Mouse (Mus musculus) forebrain, embryonic 10.5 days (tissue): ENCODE data around the gene Vav2. TPM values are rescaled to one million over a fixed set of nuclear protein-coding genes. Genes with fewer than 3 reads are reported as not detected.
A peak's percentile ranks its signal among the peaks of the same experiment; 100 is the strongest.

Experiments
- DNase-seq: peaks from one replicate; pipeline ENCODE4 v3.0.0-alpha.2; 2017; ENCODE audit warnings: low spot score; ENCODE audit errors: extremely low spot score
- H3K27ac ChIP-seq: fragments of 300-500 bp; sonication (generic); 2 replicates; pipeline ENCODE4 v1.5.1; 2016; ENCODE audit warnings: mild to moderate bottlenecking
- H3K27me3 ChIP-seq: fragments of 300-500 bp; sonication (generic); 2 replicates; pipeline ENCODE4 v1.6.1; 2016; ENCODE audit warnings: mild to moderate bottlenecking; ENCODE audit not compliant: poor library complexity, severe bottlenecking
- H3K36me3 ChIP-seq: fragments of 300-500 bp; sonication (generic); replicated peaks from 2 replicates; pipeline ENCODE4 v1.6.1; 2016; ENCODE audit warnings: mild to moderate bottlenecking, moderate library complexity
- H3K4me1 ChIP-seq: fragments of 300-500 bp; sonication (generic); 2 replicates; pipeline ENCODE4 v1.6.1; 2016
- H3K4me3 ChIP-seq: fragments of 300-500 bp; sonication (generic); 2 replicates; pipeline ENCODE4 v1.5.1; 2016; ENCODE audit warnings: mild to moderate bottlenecking, moderate library complexity
- H3K9me3 ChIP-seq: fragments of 300-500 bp; sonication (generic); 2 replicates; pipeline ENCODE4 v1.6.1; 2016; ENCODE audit warnings: mild to moderate bottlenecking, moderate library complexity
- WGBS: fragments of 180-500 bp; shearing (Covaris S2); methylation state at CpG from one replicate; pipeline ENCODE4 v1.1.7; 2016; 5-methylcytosine and 5-hydroxymethylcytosine counted together
- polyA plus RNA-seq: library from polyadenylated mRNA; unstranded; fragments of >200 nt; fragmentation: Nextera tagmentation; extraction: Ambion mirVana; gene quantifications from 2 replicates; pipeline ENCODE4 v1.2.1, GENCODE M21; 2016

The Vav2 gene
- polyA plus RNA-seq, 1 experiment from 2014 or later: 11.5 TPM

DNA sequence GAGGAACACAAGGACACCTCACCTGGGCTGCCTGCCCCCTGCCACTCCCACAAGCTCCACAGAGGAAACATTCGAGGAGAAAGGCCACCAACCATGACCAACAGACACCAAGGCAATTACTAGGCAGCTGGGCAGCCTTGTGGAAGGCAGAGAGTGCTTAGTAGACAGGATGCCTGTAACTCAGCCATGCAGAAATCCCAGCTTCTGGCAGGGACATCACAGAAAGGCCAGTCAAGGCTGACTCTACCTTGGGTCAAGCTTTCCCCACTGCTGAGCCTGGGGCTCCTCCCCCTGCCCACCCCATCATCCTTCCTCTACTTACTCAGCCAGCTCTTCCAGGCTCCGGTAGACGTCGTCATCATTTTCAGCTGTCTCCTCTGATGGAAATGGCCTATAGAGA, 108.2 kb downstream of the Vav2 start:
- WGBS: 50% methylated on average over 4 of the region's 4 CpGs
- Histone ChIP-seq H3K4me3 (no peak overlapping the region), H3K27ac (peak overlapping the region; percentile 9; the same call in 1 of the 2 replicates), H3K4me1 (peaks cover 74% of the 10 kb centered on the region), H3K27me3 (no peaks in the 10 kb centered on the region), H3K9me3 (no peaks in the 10 kb centered on the region), H3K36me3 (peaks cover 10% of the 10 kb centered on the region; the same call in 1 of the 2 replicates)
- no peak for DNase-seq

GRCm38 (mm10) chr2:27318197-27318596, 108.6 kb downstream of the Vav2 start:
- H3K4me1 ChIP-seq: peaks cover 70% of the 10 kb centered on the region
- WGBS: 44% methylated on average over 1 of the region's 1 CpGs
- no peaks in the 10 kb centered on the region for H3K9me3 ChIP-seq
- peak overlapping the region; percentile 9; the same call in 1 of the 2 replicates for H3K27ac ChIP-seq
- peaks cover 10% of the 10 kb centered on the region; the same call in 1 of the 2 replicates for H3K36me3 ChIP-seq
- H3K27me3 ChIP-seq: no peaks in the 10 kb centered on the region
- H3K4me3 ChIP-seq: no peak overlapping the region
- no peak for DNase-seq

- H3K27ac ChIP-seq: no peak overlapping the region
- H3K4me3 ChIP-seq: no peak overlapping the region
- no peak for DNase-seq
- 91% methylated on average over 5 of the region's 5 CpGs for WGBS
- H3K27me3 ChIP-seq: no peaks in the 10 kb centered on the region
- H3K36me3 ChIP-seq: peaks cover 10% of the 10 kb centered on the region; the same call in 1 of the 2 replicates
- H3K9me3 ChIP-seq: no peaks in the 10 kb centered on the region
- H3K4me1 ChIP-seq: peaks cover 66% of the 10 kb centered on the region
Observed at GRCm38 (mm10) chr2:27316167-27316566, 110.7 kb downstream of the Vav2 start.

DNA sequence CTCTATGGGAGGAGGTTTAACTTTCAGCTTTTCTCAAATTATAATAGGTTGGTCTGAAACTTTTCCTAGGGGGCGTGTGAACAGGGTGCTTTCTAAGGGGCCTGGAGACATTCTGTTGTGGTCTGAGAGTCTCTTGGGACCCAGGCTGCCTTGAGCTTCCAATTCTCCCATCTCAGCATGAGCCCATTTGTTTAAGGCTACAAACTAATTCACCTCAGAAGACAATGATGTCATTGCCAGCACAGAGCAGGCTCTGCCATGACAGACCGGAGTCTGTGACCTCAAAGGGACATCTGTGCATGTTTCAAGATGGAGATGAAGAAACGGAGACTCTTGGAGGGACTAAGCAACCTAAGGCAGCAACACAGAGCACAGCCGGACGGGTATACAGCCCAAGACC, 112.6 kb downstream of the Vav2 start:
- DNase-seq: no peak
- 92% methylated on average over 5 of the region's 5 CpGs for WGBS
- Histone ChIP-seq H3K4me1 (peaks cover 47% of the 10 kb centered on the region), H3K27ac (0 out of 2 replicates have a peak overlapping the region, but pooled peaks have one; percentile 9), H3K36me3 (peaks cover 18% of the 10 kb centered on the region; the same call in 1 of the 2 replicates), H3K9me3 (no peaks in the 10 kb centered on the region), H3K4me3 (no peak overlapping the region), H3K27me3 (no peaks in the 10 kb centered on the region)

DNA sequence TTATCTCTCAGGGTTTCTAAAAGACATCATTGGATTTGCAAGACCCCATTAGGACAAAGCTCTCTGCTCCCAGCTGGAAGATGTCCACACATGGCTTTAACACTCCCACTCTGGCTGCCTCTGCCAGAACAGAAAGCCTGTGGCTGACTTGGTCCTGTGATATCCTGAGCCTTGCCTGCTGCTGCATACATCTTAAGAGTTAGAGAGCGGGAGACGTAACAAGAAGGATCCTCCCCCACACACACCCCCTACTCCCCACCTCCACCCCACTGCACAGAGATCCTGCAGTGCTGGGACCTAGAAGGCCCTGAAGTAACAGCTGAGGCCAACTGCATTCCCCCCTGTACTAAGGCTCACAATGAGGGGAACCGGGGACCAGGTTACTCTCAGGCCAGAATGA, 114.3 kb downstream of the Vav2 start:
- H3K27ac ChIP-seq: 0 out of 2 replicates have a peak overlapping the region, but pooled peaks have one; percentile 15
- peaks cover 21% of the 10 kb centered on the region for H3K36me3 ChIP-seq
- H3K4me3 ChIP-seq: no peak overlapping the region
- no peak for DNase-seq
- no peaks in the 10 kb centered on the region for H3K27me3 ChIP-seq
- whole genome bisulfite sequencing: 92% methylated on average over 3 of the region's 3 CpGs
- H3K9me3 ChIP-seq: peaks cover 4% of the 10 kb centered on the region; the same call in 1 of the 2 replicates
- peaks cover 33% of the 10 kb centered on the region for H3K4me1 ChIP-seq

DNA sequence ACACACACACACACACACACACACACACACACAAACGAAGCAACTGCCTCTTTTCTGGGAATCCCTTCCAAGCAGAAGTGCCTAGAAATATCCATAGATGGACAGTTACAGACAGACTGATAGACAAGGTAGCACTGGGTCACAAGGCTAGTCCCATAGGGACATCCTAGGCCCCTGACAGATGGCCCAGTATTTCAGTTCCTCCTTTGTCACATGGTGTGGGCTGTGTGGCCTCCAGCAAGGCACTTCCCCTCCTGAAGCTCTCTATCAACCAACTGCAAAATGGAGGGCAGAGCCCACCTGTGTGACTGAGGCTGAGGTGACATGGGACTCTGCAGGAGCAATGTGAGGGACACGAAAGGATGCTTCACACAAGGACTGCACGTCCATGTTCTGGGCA, 115.2 kb downstream of the Vav2 start:
- H3K27me3 ChIP-seq: no peaks in the 10 kb centered on the region
- peaks cover 4% of the 10 kb centered on the region; the same call in 1 of the 2 replicates for H3K9me3 ChIP-seq
- WGBS: 81% methylated on average over 3 of the region's 3 CpGs
- no peak overlapping the region for H3K4me3 ChIP-seq
- 0 out of 2 replicates have a peak overlapping the region, but pooled peaks have one; percentile 15 for H3K27ac ChIP-seq
- peaks cover 14% of the 10 kb centered on the region for H3K36me3 ChIP-seq
- H3K4me1 ChIP-seq: peaks cover 33% of the 10 kb centered on the region
- no peak for DNase-seq

DNA sequence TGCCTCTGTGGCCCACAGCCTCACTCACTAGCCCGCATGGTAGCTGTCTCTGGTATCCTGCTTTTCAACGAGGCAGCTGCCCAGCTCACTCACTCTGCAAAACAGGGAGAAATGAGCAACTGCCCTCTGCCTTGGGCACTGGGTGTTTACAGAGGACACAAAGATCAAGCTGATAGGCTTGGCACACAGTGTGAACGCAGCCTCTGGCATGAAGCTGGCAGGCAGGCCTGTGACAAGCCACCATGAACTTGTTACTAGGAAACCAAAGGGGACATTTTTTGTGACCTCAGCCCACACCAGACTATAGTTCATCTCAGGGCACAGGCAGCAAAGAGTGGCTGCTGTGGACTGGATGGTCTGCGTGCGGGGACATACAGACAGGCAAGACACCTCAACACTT, 115.9 kb downstream of the Vav2 start:
- Histone ChIP-seq H3K36me3 (peaks cover 13% of the 10 kb centered on the region), H3K4me3 (no peak overlapping the region), H3K4me1 (peaks cover 33% of the 10 kb centered on the region), H3K27me3 (no peaks in the 10 kb centered on the region), H3K9me3 (peaks cover 4% of the 10 kb centered on the region; the same call in 1 of the 2 replicates), H3K27ac (no peak overlapping the region)
- WGBS: 94% methylated on average over 5 of the region's 5 CpGs
- no peak for DNase-seq

GRCm38 (mm10) chr2:27310221-27310620, 116.6 kb downstream of the Vav2 start:
- no peaks in the 10 kb centered on the region for H3K27me3 ChIP-seq
- DNase-seq: no peak
- H3K36me3 ChIP-seq: peaks cover 13% of the 10 kb centered on the region
- H3K9me3 ChIP-seq: peaks cover 4% of the 10 kb centered on the region; the same call in 1 of the 2 replicates
- no peak overlapping the region for H3K4me3 ChIP-seq
- H3K27ac ChIP-seq: no peak overlapping the region
- H3K4me1 ChIP-seq: peaks cover 26% of the 10 kb centered on the region
- WGBS: 86% methylated on average over 5 of the region's 5 CpGs

DNA sequence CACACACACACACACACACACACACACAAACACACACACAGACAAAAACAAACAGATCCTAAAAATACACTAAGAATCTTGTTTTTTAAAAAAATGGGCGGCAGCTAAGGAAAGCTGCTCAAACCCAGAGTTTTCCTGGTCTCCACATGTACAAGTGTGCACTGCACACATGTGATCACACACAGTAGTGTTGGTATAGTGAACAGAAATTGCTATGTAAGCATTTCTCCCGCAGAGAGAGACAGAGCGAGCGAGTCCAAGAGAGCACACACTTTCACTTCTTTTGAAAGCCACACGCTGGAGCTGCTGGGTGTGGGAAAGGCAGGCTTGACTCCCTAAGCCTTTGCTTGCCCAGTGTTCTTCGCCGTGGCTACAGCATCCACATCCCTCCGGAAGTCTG, 120.2 kb downstream of the Vav2 start:
- DNase-seq: no peak
- Histone ChIP-seq H3K4me3 (no peak overlapping the region), H3K9me3 (peaks cover 4% of the 10 kb centered on the region; the same call in 1 of the 2 replicates), H3K36me3 (peaks cover 19% of the 10 kb centered on the region), H3K27me3 (no peaks in the 10 kb centered on the region), H3K27ac (no peak overlapping the region), H3K4me1 (peaks cover 14% of the 10 kb centered on the region)
- 91% methylated on average over 8 of the region's 8 CpGs for WGBS

DNA sequence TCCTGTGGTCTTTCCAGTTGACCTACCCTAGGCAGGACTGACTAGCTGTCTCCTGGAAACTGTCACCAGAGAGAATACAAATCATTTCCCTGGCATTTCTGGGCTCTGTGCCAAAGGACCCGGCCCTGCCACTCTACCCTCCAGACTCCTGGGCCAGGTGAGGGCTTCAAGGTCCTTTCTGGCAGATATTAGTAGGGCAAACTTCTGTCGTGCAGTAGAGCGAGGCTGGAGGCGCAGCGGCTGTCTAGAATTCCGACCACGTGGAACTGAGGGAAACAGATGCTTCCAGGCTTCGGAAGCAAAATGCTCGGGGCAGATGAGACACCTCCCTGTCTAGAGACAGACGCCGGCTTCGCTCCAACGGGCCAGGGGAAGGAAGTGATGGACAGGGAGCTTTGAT, 122.1 kb downstream of the Vav2 start:
- no peak overlapping the region for H3K4me3 ChIP-seq
- DNase-seq: no peak
- H3K9me3 ChIP-seq: peaks cover 4% of the 10 kb centered on the region; the same call in 1 of the 2 replicates
- WGBS: 89% methylated on average over 13 of the region's 13 CpGs
- H3K36me3 ChIP-seq: peaks cover 19% of the 10 kb centered on the region
- peaks cover 20% of the 10 kb centered on the region for H3K4me1 ChIP-seq
- no peaks in the 10 kb centered on the region for H3K27me3 ChIP-seq
- H3K27ac ChIP-seq: no peak overlapping the region

DNA sequence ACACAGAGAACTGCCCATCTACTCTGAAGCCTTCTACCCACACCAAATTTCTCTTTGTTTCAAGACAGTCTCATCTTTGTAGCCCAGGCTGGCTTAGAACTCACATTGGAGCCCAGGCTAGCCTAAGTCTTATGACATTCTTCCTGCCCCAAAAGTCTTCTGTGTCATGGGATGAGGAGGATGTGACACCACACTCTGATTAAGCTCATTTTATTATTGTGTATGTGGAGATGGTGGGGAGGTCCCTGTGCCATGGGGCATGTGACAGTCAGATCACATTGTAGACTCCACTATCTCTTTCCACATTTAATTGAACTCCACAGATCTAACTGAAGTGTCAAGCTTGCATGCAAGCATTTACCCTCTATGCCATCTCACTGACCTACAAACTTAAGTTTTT, 122.8 kb downstream of the Vav2 start:
- Histone ChIP-seq H3K4me1 (peaks cover 20% of the 10 kb centered on the region), H3K27me3 (no peaks in the 10 kb centered on the region), H3K4me3 (no peak overlapping the region), H3K27ac (no peak overlapping the region), H3K9me3 (peaks cover 4% of the 10 kb centered on the region; the same call in 1 of the 2 replicates), H3K36me3 (peaks cover 23% of the 10 kb centered on the region)
- DNase-seq: no peak

DNA sequence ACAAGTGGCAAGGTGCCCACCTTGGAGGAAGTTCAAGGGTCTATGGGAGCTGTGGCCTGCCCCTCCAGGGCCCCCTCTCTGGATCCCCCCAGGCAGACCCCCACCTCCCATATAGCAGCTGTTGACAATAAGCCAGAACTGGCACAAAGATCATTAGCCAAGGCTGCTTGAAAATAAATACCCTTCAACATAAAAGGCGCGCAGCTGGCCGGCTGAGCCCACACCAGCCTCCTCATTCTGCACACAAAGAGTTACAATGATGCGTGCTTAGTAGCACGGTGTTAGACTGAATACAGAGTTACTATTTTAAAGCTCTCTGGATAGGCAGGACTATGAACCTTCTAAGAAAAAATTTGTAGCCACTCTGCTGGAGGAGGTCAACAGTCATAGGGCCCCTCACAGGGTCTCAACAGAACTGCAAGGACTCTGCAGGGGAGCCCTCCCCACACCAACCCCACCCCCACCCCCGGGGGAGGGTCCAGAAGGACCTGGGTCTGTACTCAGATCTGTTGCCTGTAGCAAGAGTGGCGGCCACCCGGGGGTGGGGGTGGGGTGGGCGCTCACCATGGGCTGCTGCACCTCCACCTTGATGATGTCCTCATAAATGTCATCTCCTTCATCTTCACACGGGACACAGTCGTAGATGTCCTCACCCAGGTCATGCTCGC, 125.3 kb downstream of the Vav2 start:
- Histone ChIP-seq H3K4me1 (peaks cover 20% of the 10 kb centered on the region), H3K27me3 (no peaks in the 10 kb centered on the region), H3K36me3 (peaks cover 42% of the 10 kb centered on the region), H3K4me3 (no peak overlapping the region), H3K9me3 (no peaks in the 10 kb centered on the region), H3K27ac (peak overlapping the region; percentile 75)
- DNase-seq: no peak
- WGBS: 70% methylated on average over 12 of the region's 12 CpGs

- Histone ChIP-seq H3K27ac (peak overlapping the region; percentile 75), H3K9me3 (no peaks in the 10 kb centered on the region), H3K4me1 (peaks cover 20% of the 10 kb centered on the region), H3K36me3 (peaks cover 46% of the 10 kb centered on the region), H3K4me3 (no peak overlapping the region), H3K27me3 (no peaks in the 10 kb centered on the region)
- WGBS: 87% methylated on average over 13 of the region's 13 CpGs
- DNase-seq: no peak
Observed at GRCm38 (mm10) chr2:27300725-27301443, 125.9 kb downstream of the Vav2 start.
